Mouse (Mus musculus) neural tube, embryonic 14.5 days (tissue): ENCODE measurements at regions not wholly inside any gene's neighbourhood (a gene's known extent, or its start where the extent isn't known, plus 50 kb on each side); places are given as distances from the start of the nearest gene placed in this dataset.
A peak's percentile ranks its signal among the peaks of the same experiment; 100 is the strongest.

Experiments used
- ATAC-seq: fragments of 200-750 bp; cut with Nextera tagmentation; 2 replicates; pipeline ENCODE4 v1.8.0; 2017; ENCODE audit warnings: low read depth, mild to moderate bottlenecking, moderate TSS enrichment, moderate library complexity
- H3K27ac ChIP-seq: fragments of 300-500 bp; sonication (generic); 2 replicates; pipeline ENCODE4 v1.5.1; 2014; ENCODE audit warnings: low read depth, mild to moderate bottlenecking, control low read depth, low read length, moderate library complexity, mixed read lengths
- H3K27me3 ChIP-seq: fragments of 300-500 bp; sonication (generic); 2 replicates; pipeline ENCODE4 v1.6.1; 2014; ENCODE audit warnings: low read length; ENCODE audit not compliant: control insufficient read depth, insufficient read depth
- H3K36me3 ChIP-seq: fragments of 300-500 bp; sonication (generic); 2 replicates; pipeline ENCODE4 v1.6.1; 2014; ENCODE audit warnings: low read length, mixed read lengths; ENCODE audit not compliant: control insufficient read depth, insufficient read depth
- H3K4me1 ChIP-seq: fragments of 300-500 bp; sonication (generic); 2 replicates; pipeline ENCODE4 v1.6.1; 2014; ENCODE audit warnings: low read length; ENCODE audit not compliant: control insufficient read depth, insufficient read depth
- H3K4me2 ChIP-seq: fragments of 300-500 bp; sonication (generic); 2 replicates; pipeline ENCODE4 v1.6.1; 2014; ENCODE audit warnings: mild to moderate bottlenecking, low read depth, low read length, control low read depth
- H3K4me3 ChIP-seq: fragments of 300-500 bp; sonication (generic); 2 replicates; pipeline ENCODE4 v1.5.1; 2014; ENCODE audit warnings: low read depth, low read length, control low read depth, mixed read lengths
- H3K9ac ChIP-seq: fragments of 300-500 bp; sonication (generic); replicated peaks from 2 replicates; pipeline ENCODE4 v1.6.1; 2014; ENCODE audit warnings: low read depth, mild to moderate bottlenecking, control low read depth, low read length, mixed read lengths
- H3K9me3 ChIP-seq: fragments of 300-500 bp; sonication (generic); 2 replicates; pipeline ENCODE4 v1.6.1; 2016; ENCODE audit warnings: low read length; ENCODE audit not compliant: control insufficient read depth
- WGBS: fragments of 180-500 bp; shearing (Covaris S2); extraction: QIAGEN DNeasy Blood & Tissue Kit; methylation state at CpG from one replicate; pipeline ENCODE4 v1.1.7; 2014; 5-methylcytosine and 5-hydroxymethylcytosine counted together

- H3K9ac ChIP-seq: no peak overlapping the region
- no peaks in the 10 kb centered on the region for H3K4me1 ChIP-seq
- H3K27me3 ChIP-seq: no peaks in the 10 kb centered on the region
- H3K4me2 ChIP-seq: no peak overlapping the region
- no peak overlapping the region for H3K27ac ChIP-seq
- H3K36me3 ChIP-seq: no peaks in the 10 kb centered on the region
- H3K9me3 ChIP-seq: no peaks in the 10 kb centered on the region
- H3K4me3 ChIP-seq: no peak overlapping the region
- ATAC-seq: 0 out of 2 replicates have a peak, but pooled peaks have one; percentile 17
- WGBS: 72% methylated on average over 3 of the region's 3 CpGs
These were observed 718.9 kb upstream of the Isx start for GRCm38 (mm10) chr8:74153914-74154540.

GRCm38 (mm10) chr8:74169561-74169960 lies 703.4 kb upstream of the Isx start:
- Histone ChIP-seq H3K27ac (no peak overlapping the region), H3K9me3 (no peaks in the 10 kb centered on the region), H3K4me3 (no peak overlapping the region), H3K4me1 (no peaks in the 10 kb centered on the region), H3K9ac (no peak overlapping the region), H3K27me3 (no peaks in the 10 kb centered on the region), H3K36me3 (no peaks in the 10 kb centered on the region), H3K4me2 (no peak overlapping the region)
- WGBS: 10% methylated on average over 2 of the region's 2 CpGs
- ATAC-seq: no peak

GRCm38 (mm10) chr8:74170702-74171101 lies 702.3 kb upstream of the Isx start:
- Histone ChIP-seq H3K4me3 (no peak overlapping the region), H3K27ac (no peak overlapping the region), H3K4me1 (no peaks in the 10 kb centered on the region), H3K9ac (no peak overlapping the region), H3K36me3 (no peaks in the 10 kb centered on the region), H3K4me2 (no peak overlapping the region), H3K27me3 (no peaks in the 10 kb centered on the region), H3K9me3 (no peaks in the 10 kb centered on the region)
- ATAC-seq: no peak

GRCm38 (mm10) chr8:74171113-74171512 lies 701.9 kb upstream of the Isx start:
- Histone ChIP-seq H3K4me1 (no peaks in the 10 kb centered on the region), H3K9ac (no peak overlapping the region), H3K27ac (no peak overlapping the region), H3K27me3 (no peaks in the 10 kb centered on the region), H3K4me3 (no peak overlapping the region), H3K9me3 (no peaks in the 10 kb centered on the region), H3K36me3 (no peaks in the 10 kb centered on the region), H3K4me2 (no peak overlapping the region)
- no peak for ATAC-seq
- WGBS: 13% methylated on average over 1 of the region's 1 CpGs

GRCm38 (mm10) chr8:74204601-74205000 lies 668.4 kb upstream of the Isx start:
- H3K4me1 ChIP-seq: no peaks in the 10 kb centered on the region
- no peak for ATAC-seq
- no peak overlapping the region for H3K4me2 ChIP-seq
- no peak overlapping the region for H3K4me3 ChIP-seq
- no peaks in the 10 kb centered on the region for H3K27me3 ChIP-seq
- no peak overlapping the region for H3K9ac ChIP-seq
- no peaks in the 10 kb centered on the region for H3K36me3 ChIP-seq
- H3K9me3 ChIP-seq: no peaks in the 10 kb centered on the region
- no peak overlapping the region for H3K27ac ChIP-seq

- no peak overlapping the region for H3K4me2 ChIP-seq
- no peak overlapping the region for H3K4me3 ChIP-seq
- H3K27me3 ChIP-seq: no peaks in the 10 kb centered on the region
- H3K9ac ChIP-seq: no peak overlapping the region
- 92% methylated on average over 5 of the region's 5 CpGs for WGBS
- no peaks in the 10 kb centered on the region for H3K9me3 ChIP-seq
- no peaks in the 10 kb centered on the region for H3K36me3 ChIP-seq
- no peaks in the 10 kb centered on the region for H3K4me1 ChIP-seq
- ATAC-seq: no peak
- H3K27ac ChIP-seq: no peak overlapping the region
These were observed 664.7 kb upstream of the Isx start for GRCm38 (mm10) chr8:74208292-74208691.

- no peak for ATAC-seq
- WGBS: 88% methylated on average over 1 of the region's 1 CpGs
These were observed 656.2 kb upstream of the Isx start for GRCm38 (mm10) chr8:74216776-74217175.

More at GRCm38 (mm10) chr8:74216776-74217175, 656.2 kb upstream of the Isx start:
- Histone ChIP-seq H3K9ac (no peak overlapping the region), H3K4me1 (no peaks in the 10 kb centered on the region), H3K4me3 (no peak overlapping the region), H3K4me2 (no peak overlapping the region), H3K27me3 (no peaks in the 10 kb centered on the region), H3K27ac (no peak overlapping the region), H3K36me3 (no peaks in the 10 kb centered on the region), H3K9me3 (no peaks in the 10 kb centered on the region)
